Mouse (Mus musculus): ENCODE data around the gene Mmab.

DNA sequence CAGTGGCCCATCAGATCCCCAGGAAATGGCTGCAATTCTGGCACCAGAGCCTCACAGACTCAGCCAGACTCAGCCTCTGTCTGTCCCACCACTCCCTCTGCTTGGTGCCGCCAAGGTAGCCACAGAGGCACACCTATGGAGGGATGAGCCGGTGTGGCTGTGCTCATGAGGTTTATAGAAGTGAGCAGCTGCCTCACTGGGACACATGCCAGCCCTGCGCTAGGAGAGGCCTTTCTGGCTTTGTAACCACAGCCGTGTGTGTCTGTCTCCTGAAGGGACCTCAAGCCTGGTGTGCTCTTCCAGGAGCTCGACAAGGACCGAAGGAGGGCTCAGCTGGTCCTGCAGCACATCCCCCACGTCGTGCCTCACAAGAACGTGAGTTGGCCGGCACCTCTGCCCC is 36.6 kb downstream of the Mmab start:
- TF ChIP-seq CTCF (IDR thresholded peaks at IDR 0.05; ENCODE audit: low read depth) (no peak), EP300 (IDR thresholded peaks at IDR 0.05; ENCODE audit: low read depth) (no peak)
